Mouse (Mus musculus): Measurements from ENCODE around the gene Egflam.

- TF ChIP-seq POLR2A (IDR thresholded peaks at IDR 0.05; ENCODE audit: borderline replicate concordance, extremely low read depth, insufficient read depth, insufficient read length, poor library complexity, severe bottlenecking): no peak
- no peak for TF ChIP-seq CTCF (IDR thresholded peaks at IDR 0.05; ENCODE audit: borderline replicate concordance, extremely low read depth, insufficient read depth, insufficient read length)
Observed at GRCm38 (mm10) chr15:7167238-7167905, 230.8 kb downstream of the Egflam start.

All from brain, embryonic 14.5 days (tissue).